Comparison of ENCODE assay signal across 23 mouse cellular contexts in genomic region chr17:47609182-47609581, GRCm38 (mm10). TPM values are rescaled to one million over a fixed set of nuclear protein-coding genes. Genes with fewer than 3 reads are reported as not detected.
DNase-seq lines count a peak whose midpoint lies in the region; ATAC-seq and TF ChIP-seq lines count a peak whose summit lies in the region.
"Had no signal": no experiment of that assay in that cellular context is flagged by ENCODE, and none has a peak within 500 bp of the region (broad histone marks: within the 10 kb centered on the region; RNA-seq: fewer than 3 reads in every experiment).

No protein-coding gene starts in this region.

- TF ChIP-seq RAD21 in CH12.LX (IDR thresholded peaks at IDR 0.05; ENCODE audit: low read depth, low read length), result no peak

- no peak for ATAC-seq in hindbrain, embryonic 15.5 days (ENCODE audit: low FRiP score, low read depth)
- no peak for ATAC-seq in hindbrain, embryonic 11.5 days (ENCODE audit: low FRiP score)
- ATAC-seq in liver, embryonic 16.5 days (ENCODE audit: low read depth), result no peak
- ATAC-seq in megakaryocyte-erythroid progenitor cell, adult 5-6 weeks (replicated peaks; ENCODE audit: low FRiP score, low TSS enrichment, poor library complexity, severe bottlenecking), result no peak
- ATAC-seq: forebrain, embryonic 16.5 days; Patski had no signal

- dilution Hi-C loops in CH12.LX (cut with MboI; ENCODE audit: extremely low pct_ligation_motif_present, extremely low pct_unique_long_range_greater_than_20kb, low sequenced_read_pairs), result no loop called here

- no peak for TF ChIP-seq POLR2A in CH12.LX (IDR thresholded peaks at IDR 0.05; ENCODE audit: low read depth, low read length)
- TF ChIP-seq POLR2A in bone marrow macrophage, adult 2 months (IDR thresholded peaks at IDR 0.05; ENCODE audit: borderline replicate concordance, low read depth, low read length), result no peak

- no peak for TF ChIP-seq CTCF in CH12.LX (conservative IDR thresholded peaks at IDR 0.05 in 1 of 2, IDR thresholded peaks at IDR 0.05 in 1 of 2; ENCODE audit: low read depth in 2 of 2, low read length in 2 of 2)
- TF ChIP-seq CTCF in bone marrow macrophage, adult 2 months (IDR thresholded peaks at IDR 0.05; ENCODE audit: low read depth, low read length), result no peak

- no peak for DNase-seq in hindbrain, embryonic 11.5 days (ENCODE audit: low spot score)
- DNase-seq in CH12.LX (ENCODE audit: extremely low read depth), result no peak
- DNase-seq in frontal cortex, adult 2 months (ENCODE audit: extremely low spot score in 1 of 2, low spot score in 1 of 2), result no peak
- no peak for DNase-seq in cerebellum, postnatal 36 days
- DNase-seq: adrenal gland, adult 8-10 months; cerebellum, adult 11-12 months; cerebellum, postnatal 25 days; kidney, adult 18-20 months; kidney, postnatal 14 days; lung, postnatal 4 days; right cerebral cortex, postnatal 25 days had no signal

- peaks cover 34% of the 10 kb centered on the region for H3K36me3 ChIP-seq in hindbrain, embryonic 15.5 days
- no peaks in the 10 kb centered on the region; the same call in 1 of the 2 replicates for H3K36me3 ChIP-seq in hindbrain, embryonic 11.5 days (ENCODE audit: control insufficient read depth, insufficient read depth, low read length)
- peaks cover 48 to 69% of the 10 kb centered on the region in 2 experiments for H3K36me3 ChIP-seq in CH12.LX (replicated peaks in 1 of 2; ENCODE audit: control insufficient read depth in 1 of 2, insufficient read depth in 1 of 2, low read length in 1 of 2)
- H3K36me3 ChIP-seq in liver, embryonic 16.5 days (ENCODE audit: control insufficient read depth, insufficient read depth), result peaks cover 32% of the 10 kb centered on the region

- no peak overlapping the region for H3K4me3 ChIP-seq in hindbrain, embryonic 15.5 days
- no peak overlapping the region for H3K4me3 ChIP-seq in hindbrain, embryonic 11.5 days (ENCODE audit: low read depth, low read length)
- no peak overlapping the region for H3K4me3 ChIP-seq in CH12.LX (replicated peaks in 1 of 3; ENCODE audit: low read depth in 2 of 3, low read length in 2 of 3, poor library complexity in 1 of 3)
- H3K4me3 ChIP-seq in bone marrow macrophage, adult 2 months (ENCODE audit: insufficient read depth, low read length), result no peak overlapping the region; the same call in 1 of the 2 replicates
- H3K4me3 ChIP-seq in liver, embryonic 16.5 days (ENCODE audit: low read depth, low read length), result no peak overlapping the region

- no peak for TF ChIP-seq EP300 in CH12.LX (IDR thresholded peaks at IDR 0.05; ENCODE audit: low read length)

- H3K4me2 ChIP-seq in hindbrain, embryonic 15.5 days, result 0 out of 2 replicates have a peak overlapping the region, but pooled peaks have one; percentile 93
- H3K4me2 ChIP-seq in hindbrain, embryonic 11.5 days (replicated peaks; ENCODE audit: low read depth, low read length), result no peak overlapping the region
- 0 out of 2 replicates have a peak overlapping the region, but pooled peaks have one; percentile 70 for H3K4me2 ChIP-seq in CH12.LX (ENCODE audit: insufficient read depth, low read depth, poor library complexity, severe bottlenecking)
- H3K4me2 ChIP-seq in liver, embryonic 16.5 days (ENCODE audit: low read depth, low read length), result peak overlapping the region; percentile 88; the same call in 1 of the 2 replicates

- H3K27me3 ChIP-seq in hindbrain, embryonic 15.5 days, result no peaks in the 10 kb centered on the region
- H3K27me3 ChIP-seq in hindbrain, embryonic 11.5 days (ENCODE audit: control insufficient read depth, insufficient read depth, low read length), result no peaks in the 10 kb centered on the region
- no peaks in the 10 kb centered on the region for H3K27me3 ChIP-seq in CH12.LX (replicated peaks)
- H3K27me3 ChIP-seq in liver, embryonic 16.5 days (ENCODE audit: control insufficient read depth, insufficient read depth, low read depth, low read length), result no peaks in the 10 kb centered on the region
- H3K27me3 ChIP-seq: lung, embryonic 15.5 days; midbrain, embryonic 12.5 days; Patski had no signal

- WGBS in hindbrain, embryonic 15.5 days, result 91% methylated on average over 4 of the region's 4 CpGs
- WGBS in hindbrain, embryonic 11.5 days, result 88% methylated on average over 4 of the region's 4 CpGs
- 70% methylated on average over 4 of the region's 4 CpGs for WGBS in liver, embryonic 16.5 days (ENCODE audit: insufficient replicate concordance)

- no peaks in the 10 kb centered on the region for H3K9me3 ChIP-seq in hindbrain, embryonic 15.5 days
- H3K9me3 ChIP-seq in hindbrain, embryonic 11.5 days (ENCODE audit: control insufficient read depth, low read length), result no peaks in the 10 kb centered on the region
- H3K9me3 ChIP-seq in CH12.LX (replicated peaks; ENCODE audit: low read length), result no peaks in the 10 kb centered on the region
- H3K9me3 ChIP-seq in liver, embryonic 16.5 days (replicated peaks; ENCODE audit: control insufficient read depth, low read length), result no peaks in the 10 kb centered on the region
- H3K9me3 ChIP-seq: heart, embryonic 10.5 days; hindbrain, embryonic 10.5 days; limb, embryonic 10.5 days; lung, embryonic 15.5 days; midbrain, embryonic 12.5 days had no signal

- H3K9ac ChIP-seq in hindbrain, embryonic 15.5 days, result no peak overlapping the region
- H3K9ac ChIP-seq in hindbrain, embryonic 11.5 days (ENCODE audit: low read depth, low read length), result no peak overlapping the region
- H3K9ac ChIP-seq in CH12.LX (ENCODE audit: insufficient read depth, low read depth), result no peak overlapping the region
- peak overlapping the region; percentile 10; the same call in 1 of the 2 replicates for H3K9ac ChIP-seq in liver, embryonic 16.5 days (ENCODE audit: low read depth, low read length)
- H3K9ac ChIP-seq: midbrain, embryonic 12.5 days had no signal

- peaks cover 35% of the 10 kb centered on the region for H3K4me1 ChIP-seq in hindbrain, embryonic 15.5 days (replicated peaks)
- no peaks in the 10 kb centered on the region for H3K4me1 ChIP-seq in hindbrain, embryonic 11.5 days (replicated peaks; ENCODE audit: control insufficient read depth, insufficient read depth, low read length)
- peaks cover 10 to 32% of the 10 kb centered on the region in 2 experiments for H3K4me1 ChIP-seq in CH12.LX (ENCODE audit: control insufficient read depth in 1 of 2, insufficient read depth in 2 of 2)
- peaks cover 21% of the 10 kb centered on the region for H3K4me1 ChIP-seq in bone marrow macrophage, adult 2 months (ENCODE audit: control insufficient read depth, insufficient read depth, low read length)
- H3K4me1 ChIP-seq in liver, embryonic 16.5 days (ENCODE audit: control insufficient read depth, low read depth, low read length), result peaks cover 40% of the 10 kb centered on the region

- H3K27ac ChIP-seq in hindbrain, embryonic 15.5 days (replicated peaks), result no peak overlapping the region
- no peak overlapping the region for H3K27ac ChIP-seq in hindbrain, embryonic 11.5 days (ENCODE audit: low read depth, low read length)
- no peak overlapping the region for H3K27ac ChIP-seq in CH12.LX (ENCODE audit: insufficient read depth, low read depth)
- H3K27ac ChIP-seq in bone marrow macrophage, adult 2 months (ENCODE audit: insufficient read depth, low read depth, low read length), result peak overlapping the region; percentile 28
- peak overlapping the region; percentile 91 for H3K27ac ChIP-seq in liver, embryonic 16.5 days (ENCODE audit: low read length)
- H3K27ac ChIP-seq: heart, embryonic 10.5 days; hindbrain, embryonic 10.5 days; layer of hippocampus, adult 2 months; limb, embryonic 10.5 days; lung, embryonic 15.5 days; midbrain, embryonic 12.5 days had no signal

- in situ Hi-C loops in CH12.LX (cut with MboI; ENCODE audit: low pct_ligation_motif_present, low pct_unique_long_range_greater_than_20kb, low sequenced_read_pairs), result loop anchor here (25.0 kb wide), 1 partner anchor 222 kb away; the partner anchor contains the start of gene Guca1b

- H3K79me2 ChIP-seq in CH12.LX (replicated peaks; ENCODE audit: control insufficient read depth, extremely low read depth, insufficient read depth, poor library complexity, severe bottlenecking), result peaks cover 54% of the 10 kb centered on the region

RNA-seq across cellular contexts. Expression of gene Bysl, which starts 2.1 kb away (rescaled TPM):
- polyA plus RNA-seq in hindbrain, embryonic 15.5 days (2015; fragmentation: Nextera tagmentation; extraction: Ambion mirVana), result 33.9 and 37.5 TPM in 2 replicates
- polyA plus RNA-seq in hindbrain, embryonic 11.5 days (2014; fragmentation: Nextera tagmentation; extraction: Ambion mirVana), result 30.8 and 31.0 TPM in 2 replicates
- 28.0 and 40.1 TPM in 2 replicates for total RNA-seq in CH12.LX (2012; rRNA removed)
- 24.0 and 24.4 TPM in 2 replicates for total RNA-seq in CH12.LX (2014; rRNA removed)
- polyA plus RNA-seq in CH12.LX (2012; ENCODE audit: insufficient read length, low read depth), result 57.4 and 60.5 TPM in 2 replicates
- polyA plus RNA-seq in bone marrow macrophage, adult 2 months (2012; ENCODE audit: insufficient read depth, insufficient read length, missing spikeins), result 4.1 and 5.0 TPM in 2 replicates
- polyA plus RNA-seq in liver, embryonic 16.5 days (2015; fragmentation: Nextera tagmentation; extraction: Ambion mirVana), result 12.5 and 12.7 TPM in 2 replicates
- polyA plus RNA-seq in frontal cortex, adult 2 months (2012; rRNA removed), result 18.0 TPM in 2 replicates
- total RNA-seq in megakaryocyte-erythroid progenitor cell, adult 5-6 weeks (2014; fragmentation: Nextera tagmentation), result 34.0 and 34.7 TPM in 2 replicates
- total RNA-seq in megakaryocyte-erythroid progenitor cell, adult 5-6 weeks (2017), result 21.9 and 24.9 TPM in 2 replicates

RNA-seq across cellular contexts. Expression of gene Med20, which starts 2.2 kb away (rescaled TPM):
- 41.2 and 43.9 TPM in 2 replicates for polyA plus RNA-seq in hindbrain, embryonic 15.5 days (2015; fragmentation: Nextera tagmentation; extraction: Ambion mirVana)
- 44.6 and 44.8 TPM in 2 replicates for polyA plus RNA-seq in hindbrain, embryonic 11.5 days (2014; fragmentation: Nextera tagmentation; extraction: Ambion mirVana)
- 30.5 and 31.0 TPM in 2 replicates for total RNA-seq in CH12.LX (2012; rRNA removed)
- total RNA-seq in CH12.LX (2014; rRNA removed), result 42.5 and 43.5 TPM in 2 replicates
- polyA plus RNA-seq in CH12.LX (2012; ENCODE audit: insufficient read length, low read depth), result 31.1 and 31.2 TPM in 2 replicates
- 19.7 and 23.4 TPM in 2 replicates for polyA plus RNA-seq in bone marrow macrophage, adult 2 months (2012; ENCODE audit: insufficient read depth, insufficient read length, missing spikeins)
- polyA plus RNA-seq in liver, embryonic 16.5 days (2015; fragmentation: Nextera tagmentation; extraction: Ambion mirVana), result 22.3 and 22.4 TPM in 2 replicates
- 33.2 and 34.6 TPM in 2 replicates for polyA plus RNA-seq in frontal cortex, adult 2 months (2012; rRNA removed)
- total RNA-seq in megakaryocyte-erythroid progenitor cell, adult 5-6 weeks (2014; fragmentation: Nextera tagmentation), result 31.7 and 66.0 TPM in 2 replicates
- total RNA-seq in megakaryocyte-erythroid progenitor cell, adult 5-6 weeks (2017), result 28.2 and 40.4 TPM in 2 replicates

RNA-seq across cellular contexts. Expression of gene Gm20517, which starts 2.2 kb away (rescaled TPM):
- 2.0 and 2.5 TPM in 2 replicates for polyA plus RNA-seq in hindbrain, embryonic 15.5 days (2015; fragmentation: Nextera tagmentation; extraction: Ambion mirVana)
- polyA plus RNA-seq in hindbrain, embryonic 11.5 days (2014; fragmentation: Nextera tagmentation; extraction: Ambion mirVana), result 1.3 and 1.7 TPM in 2 replicates
- total RNA-seq in CH12.LX (2012; rRNA removed) (1.7 and 1.8 TPM in 2 replicates), CH12.LX (2014; rRNA removed) (1.8 and 2.5 TPM in 2 replicates)
- 1.1 and 2.6 TPM in 2 replicates for polyA plus RNA-seq in CH12.LX (2012; ENCODE audit: insufficient read length, low read depth)
- polyA plus RNA-seq in bone marrow macrophage, adult 2 months (2012; ENCODE audit: insufficient read depth, insufficient read length, missing spikeins), result 1.2 and 3.1 TPM in 2 replicates
- 0.97 and 1.1 TPM in 2 replicates for polyA plus RNA-seq in liver, embryonic 16.5 days (2015; fragmentation: Nextera tagmentation; extraction: Ambion mirVana)
- polyA plus RNA-seq in frontal cortex, adult 2 months (2012; rRNA removed), result 3.5 and 3.7 TPM in 2 replicates
- 7.8 and 8.0 TPM in 2 replicates for total RNA-seq in megakaryocyte-erythroid progenitor cell, adult 5-6 weeks (2014; fragmentation: Nextera tagmentation)
- total RNA-seq in megakaryocyte-erythroid progenitor cell, adult 5-6 weeks (2017), result 2.2 and 6.2 TPM in 2 replicates

RNA-seq across cellular contexts. Expression of gene Usp49, which starts 21.3 kb away (rescaled TPM):
- 6.3 and 8.2 TPM in 2 replicates for polyA plus RNA-seq in hindbrain, embryonic 15.5 days (2015; fragmentation: Nextera tagmentation; extraction: Ambion mirVana)
- 8.7 and 9.1 TPM in 2 replicates for polyA plus RNA-seq in hindbrain, embryonic 11.5 days (2014; fragmentation: Nextera tagmentation; extraction: Ambion mirVana)
- total RNA-seq in CH12.LX (2012; rRNA removed) (2.6 and 3.4 TPM in 2 replicates), CH12.LX (2014; rRNA removed) (2.6 and 2.7 TPM in 2 replicates)
- polyA plus RNA-seq in CH12.LX (2012; ENCODE audit: insufficient read length, low read depth), result 3.7 and 4.3 TPM in 2 replicates
- polyA plus RNA-seq in bone marrow macrophage, adult 2 months (2012; ENCODE audit: insufficient read depth, insufficient read length, missing spikeins), result 7.3 and 8.6 TPM in 2 replicates
- 2.9 and 3.6 TPM in 2 replicates for polyA plus RNA-seq in liver, embryonic 16.5 days (2015; fragmentation: Nextera tagmentation; extraction: Ambion mirVana)
- 12.4 and 13.1 TPM in 2 replicates for polyA plus RNA-seq in frontal cortex, adult 2 months (2012; rRNA removed)
- total RNA-seq in megakaryocyte-erythroid progenitor cell, adult 5-6 weeks (2014; fragmentation: Nextera tagmentation), result 13.9 and 21.0 TPM in 2 replicates
- 7.8 and 13.2 TPM in 2 replicates for total RNA-seq in megakaryocyte-erythroid progenitor cell, adult 5-6 weeks (2017)

Comparison
In these comparisons a context has a peak if more than half of its experiments do, and no peak if none do; other contexts are left out.
1. H3K27ac ChIP-seq: peak in bone marrow macrophage, adult 2 months (single experiment) and liver, embryonic 16.5 days (single experiment); none in hindbrain, embryonic 15.5 days (single experiment), hindbrain, embryonic 11.5 days (single experiment) and CH12.LX (single experiment).